Mouse (Mus musculus): ENCODE data around the gene Tmeff1. TPM values are rescaled to one million over a fixed set of nuclear protein-coding genes. Genes with fewer than 3 reads are reported as not detected.

Gene Tmeff1
- polyA plus RNA-seq, 1 experiment from 2014 or later = 16.7 TPM

- WGBS = 58% methylated on average over 5 of the region's 5 CpGs
- ATAC-seq (ENCODE audit: low FRiP score, low TSS enrichment) = no peak
- no peaks in the 10 kb centered on the region for H3K9me3 ChIP-seq (ENCODE audit: control insufficient read depth, low read length)
- TF ChIP-seq EP300 (optimal IDR thresholded peaks at IDR 0.05) = no peak
- no peak for TF ChIP-seq CTCF (IDR thresholded peaks at IDR 0.05; ENCODE audit: low read depth)
- DNase-seq (ENCODE audit: low spot score) = no peak
- H3K4me1 ChIP-seq (replicated peaks; ENCODE audit: control insufficient read depth, insufficient read depth) = no peaks in the 10 kb centered on the region
- H3K27ac ChIP-seq (replicated peaks) = no peak overlapping the region
- H3K27me3 ChIP-seq (ENCODE audit: control insufficient read depth, insufficient read depth, low read length) = no peaks in the 10 kb centered on the region
- no peak overlapping the region for H3K9ac ChIP-seq (ENCODE audit: low read length)
- H3K4me2 ChIP-seq (replicated peaks; ENCODE audit: low read depth) = no peak overlapping the region
- H3K4me3 ChIP-seq (ENCODE audit: low read depth, low read length) = no peak overlapping the region
- H3K36me3 ChIP-seq (ENCODE audit: control insufficient read depth, insufficient read depth, low read length) = 0 out of 2 replicates have a peak, but pooled peaks cover 2% of the 10 kb centered on the region
Measured at GRCm38 (mm10) chr4:48672915-48673314, 87.9 kb downstream of the Tmeff1 start.

DNA sequence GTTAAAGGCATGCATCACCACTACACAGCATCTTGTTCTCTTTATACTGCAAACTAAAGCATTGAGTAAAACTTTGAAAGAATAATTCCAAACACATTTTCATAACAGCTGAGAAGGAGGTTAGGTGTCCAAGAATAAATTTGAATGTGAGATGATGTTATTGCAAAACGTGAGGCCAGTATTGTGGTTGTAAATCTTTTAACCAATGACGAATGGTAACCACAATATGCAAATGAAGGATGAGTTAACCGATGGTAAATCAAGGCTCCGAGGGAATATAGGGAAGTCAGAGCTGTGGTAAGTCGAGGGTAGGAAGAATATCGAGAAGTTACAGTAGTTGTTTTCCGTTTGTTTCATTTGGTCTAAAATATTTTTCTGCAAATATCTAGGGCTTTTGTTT, 89.4 kb downstream of the Tmeff1 start:
- TF ChIP-seq EP300 (optimal IDR thresholded peaks at IDR 0.05) (no peak), CTCF (IDR thresholded peaks at IDR 0.05; ENCODE audit: low read depth) (no peak)
- Histone ChIP-seq H3K9ac (ENCODE audit: low read length) (no peak overlapping the region), H3K4me1 (replicated peaks; ENCODE audit: control insufficient read depth, insufficient read depth) (no peaks in the 10 kb centered on the region), H3K4me2 (replicated peaks; ENCODE audit: low read depth) (no peak overlapping the region), H3K9me3 (ENCODE audit: control insufficient read depth, low read length) (no peaks in the 10 kb centered on the region), H3K4me3 (ENCODE audit: low read depth, low read length) (no peak overlapping the region), H3K27me3 (ENCODE audit: control insufficient read depth, insufficient read depth, low read length) (no peaks in the 10 kb centered on the region), H3K36me3 (ENCODE audit: control insufficient read depth, insufficient read depth, low read length) (0 out of 2 replicates have a peak, but pooled peaks cover 2% of the 10 kb centered on the region), H3K27ac (replicated peaks) (no peak overlapping the region)
- 84% methylated on average over 7 of the region's 7 CpGs for WGBS
- DNase-seq (ENCODE audit: low spot score) (no peak), ATAC-seq (ENCODE audit: low FRiP score, low TSS enrichment) (no peak)

DNA sequence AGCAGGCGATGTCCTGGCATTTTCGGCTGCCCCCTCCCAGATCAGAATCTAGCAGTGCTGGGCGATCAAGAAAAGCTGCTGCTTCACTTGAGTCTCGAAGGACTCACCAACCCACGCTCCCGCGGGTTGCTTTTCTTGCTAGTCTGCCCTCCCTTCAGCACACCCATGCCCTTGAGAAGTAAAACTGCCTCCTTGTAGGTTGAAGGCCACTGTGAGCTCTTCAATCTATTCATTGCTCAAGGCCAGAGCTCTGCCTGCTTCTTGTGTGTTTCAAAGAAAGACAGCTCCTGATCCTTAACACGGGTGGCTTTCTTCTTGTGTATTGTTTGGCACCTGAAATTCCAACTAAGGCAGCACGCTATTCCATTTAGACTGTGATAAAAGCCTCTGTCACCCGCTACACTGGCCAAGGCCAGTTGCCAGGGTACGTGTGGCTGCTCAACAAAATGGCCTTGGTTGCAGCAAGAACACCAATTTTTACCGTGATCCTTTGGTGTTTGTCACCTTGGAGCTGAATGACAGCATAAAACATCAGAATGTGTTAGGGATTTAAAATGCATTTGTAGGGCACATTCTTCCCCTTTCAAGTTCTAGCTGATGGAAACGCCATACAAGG, 91.7 kb downstream of the Tmeff1 start:
- TF ChIP-seq EP300 (optimal IDR thresholded peaks at IDR 0.05) (no peak), CTCF (IDR thresholded peaks at IDR 0.05; ENCODE audit: low read depth) (no peak)
- Histone ChIP-seq H3K9ac (ENCODE audit: low read length) (no peak overlapping the region), H3K36me3 (ENCODE audit: control insufficient read depth, insufficient read depth, low read length) (0 out of 2 replicates have a peak, but pooled peaks cover 2% of the 10 kb centered on the region), H3K27me3 (ENCODE audit: control insufficient read depth, insufficient read depth, low read length) (no peaks in the 10 kb centered on the region), H3K27ac (replicated peaks) (no peak overlapping the region), H3K4me1 (replicated peaks; ENCODE audit: control insufficient read depth, insufficient read depth) (0 out of 2 replicates have a peak, but pooled peaks cover 2% of the 10 kb centered on the region), H3K9me3 (ENCODE audit: control insufficient read depth, low read length) (no peaks in the 10 kb centered on the region), H3K4me3 (ENCODE audit: low read depth, low read length) (no peak overlapping the region), H3K4me2 (replicated peaks; ENCODE audit: low read depth) (no peak overlapping the region)
- WGBS = 85% methylated on average over 13 of the region's 13 CpGs
- DNase-seq (ENCODE audit: low spot score) (no peak), ATAC-seq (ENCODE audit: low FRiP score, low TSS enrichment) (no peak)

DNA sequence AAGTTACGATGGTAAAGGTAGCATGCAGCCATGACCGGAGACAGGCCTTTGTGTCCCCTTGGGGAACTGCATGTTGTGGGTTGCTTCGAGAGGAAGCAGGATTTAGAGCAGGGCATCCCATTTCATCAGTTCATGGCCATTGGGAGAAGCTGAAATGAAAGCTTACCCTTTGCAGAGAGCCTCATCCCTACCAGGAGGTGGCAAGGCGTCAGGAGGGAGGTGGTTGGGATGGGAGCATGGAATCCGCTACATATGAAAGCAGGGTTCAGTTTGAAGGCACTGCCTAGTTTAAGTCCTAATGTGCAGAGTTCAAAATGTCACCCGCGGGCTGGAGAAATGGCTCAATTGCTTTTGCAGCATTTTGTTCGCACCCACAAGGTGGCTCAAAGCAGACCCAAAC, 92.3 kb downstream of the Tmeff1 start:
- no peaks in the 10 kb centered on the region for H3K27me3 ChIP-seq (ENCODE audit: control insufficient read depth, insufficient read depth, low read length)
- TF ChIP-seq CTCF (IDR thresholded peaks at IDR 0.05; ENCODE audit: low read depth) (no peak), EP300 (optimal IDR thresholded peaks at IDR 0.05) (no peak)
- H3K4me2 ChIP-seq (replicated peaks; ENCODE audit: low read depth) = no peak overlapping the region
- 96% methylated on average over 8 of the region's 8 CpGs for WGBS
- H3K27ac ChIP-seq (replicated peaks) = no peak overlapping the region
- no peak overlapping the region for H3K9ac ChIP-seq (ENCODE audit: low read length)
- H3K9me3 ChIP-seq (ENCODE audit: control insufficient read depth, low read length) = no peaks in the 10 kb centered on the region
- DNase-seq (ENCODE audit: low spot score) (no peak), ATAC-seq (ENCODE audit: low FRiP score, low TSS enrichment) (no peak)
- H3K36me3 ChIP-seq (ENCODE audit: control insufficient read depth, insufficient read depth, low read length) = 0 out of 2 replicates have a peak, but pooled peaks cover 1% of the 10 kb centered on the region
- 0 out of 2 replicates have a peak, but pooled peaks cover 2% of the 10 kb centered on the region for H3K4me1 ChIP-seq (replicated peaks; ENCODE audit: control insufficient read depth, insufficient read depth)
- H3K4me3 ChIP-seq (ENCODE audit: low read depth, low read length) = no peak overlapping the region

- Histone ChIP-seq H3K36me3 (ENCODE audit: control insufficient read depth, insufficient read depth, low read length) (no peaks in the 10 kb centered on the region), H3K27ac (replicated peaks) (no peak overlapping the region), H3K27me3 (ENCODE audit: control insufficient read depth, insufficient read depth, low read length) (no peaks in the 10 kb centered on the region), H3K4me3 (ENCODE audit: low read depth, low read length) (no peak overlapping the region), H3K4me2 (replicated peaks; ENCODE audit: low read depth) (no peak overlapping the region), H3K9me3 (ENCODE audit: control insufficient read depth, low read length) (no peaks in the 10 kb centered on the region), H3K4me1 (replicated peaks; ENCODE audit: control insufficient read depth, insufficient read depth) (0 out of 2 replicates have a peak, but pooled peaks cover 2% of the 10 kb centered on the region), H3K9ac (ENCODE audit: low read length) (no peak overlapping the region)
- TF ChIP-seq CTCF (IDR thresholded peaks at IDR 0.05; ENCODE audit: low read depth) = no peak
- TF ChIP-seq EP300 (optimal IDR thresholded peaks at IDR 0.05) = no peak
- 74% methylated on average over 2 of the region's 2 CpGs for WGBS
- no peak for ATAC-seq (ENCODE audit: low FRiP score, low TSS enrichment)
- DNase-seq (ENCODE audit: low spot score) = no peak
Measured at GRCm38 (mm10) chr4:48677812-48678211, 92.8 kb downstream of the Tmeff1 start.

- Histone ChIP-seq H3K9ac (ENCODE audit: low read length) (no peak overlapping the region), H3K27me3 (ENCODE audit: control insufficient read depth, insufficient read depth, low read length) (no peaks in the 10 kb centered on the region), H3K4me1 (replicated peaks; ENCODE audit: control insufficient read depth, insufficient read depth) (0 out of 2 replicates have a peak, but pooled peaks cover 2% of the 10 kb centered on the region), H3K9me3 (ENCODE audit: control insufficient read depth, low read length) (no peaks in the 10 kb centered on the region), H3K4me3 (ENCODE audit: low read depth, low read length) (no peak overlapping the region), H3K27ac (replicated peaks) (no peak overlapping the region), H3K4me2 (replicated peaks; ENCODE audit: low read depth) (no peak overlapping the region), H3K36me3 (ENCODE audit: control insufficient read depth, insufficient read depth, low read length) (no peaks in the 10 kb centered on the region)
- DNase-seq (ENCODE audit: low spot score) (no peak), ATAC-seq (ENCODE audit: low FRiP score, low TSS enrichment) (no peak)
- WGBS = 91% methylated on average over 7 of the region's 9 CpGs
- TF ChIP-seq EP300 (optimal IDR thresholded peaks at IDR 0.05) = no peak
- no peak for TF ChIP-seq CTCF (IDR thresholded peaks at IDR 0.05; ENCODE audit: low read depth)
Measured at GRCm38 (mm10) chr4:48678793-48679192, 93.8 kb downstream of the Tmeff1 start.

All from stomach, postnatal 0 days (tissue).